Mouse (Mus musculus) heart, postnatal 0 days (tissue): ENCODE measurements at regions not wholly inside any gene's neighbourhood (a gene's known extent, or its start where the extent isn't known, plus 50 kb on each side); places are given as distances from the start of the nearest gene placed in this dataset.

Experiments used
- ATAC-seq: fragments of 200-750 bp; cut with Nextera tagmentation; 2 replicates; pipeline ENCODE4 v1.8.0; 2017; ENCODE audit warnings: low read depth, moderate number of reproducible peaks, moderate library complexity; ENCODE audit not compliant: insufficient read depth
- DNase-seq: peaks from one replicate; pipeline ENCODE4 v3.0.0-alpha.2; 2016; ENCODE audit warnings: low spot score
- H3K27ac ChIP-seq: fragments of 300-500 bp; sonication (generic); 2 replicates; pipeline ENCODE4 v1.5.1; 2014; ENCODE audit warnings: low read depth, mild to moderate bottlenecking
- H3K27me3 ChIP-seq: fragments of 300-500 bp; sonication (generic); 2 replicates; pipeline ENCODE4 v1.6.1; 2014; ENCODE audit warnings: low read length, mixed read lengths; ENCODE audit not compliant: control insufficient read depth, insufficient read depth
- H3K36me3 ChIP-seq: fragments of 300-500 bp; sonication (generic); replicated peaks from 2 replicates; pipeline ENCODE4 v1.6.1; 2014; ENCODE audit warnings: low read length, mixed read lengths; ENCODE audit not compliant: control insufficient read depth, insufficient read depth
- H3K4me1 ChIP-seq: fragments of 300-500 bp; sonication (generic); 2 replicates; pipeline ENCODE4 v1.6.1; 2014; ENCODE audit warnings: antibody characterized with exemption; ENCODE audit not compliant: control insufficient read depth, insufficient read depth
- H3K4me2 ChIP-seq: fragments of 300-500 bp; sonication (generic); 2 replicates; pipeline ENCODE4 v1.6.1; 2014; ENCODE audit warnings: low read depth, mild to moderate bottlenecking, low read length, moderate library complexity
- H3K4me3 ChIP-seq: fragments of 300-500 bp; sonication (generic); 2 replicates; pipeline ENCODE4 v1.5.1; 2014; ENCODE audit warnings: low read depth, low read length
- H3K9ac ChIP-seq: fragments of 300-500 bp; sonication (generic); replicated peaks from 2 replicates; pipeline ENCODE4 v1.6.1; 2014; ENCODE audit warnings: low read depth, low read length, mixed read lengths
- H3K9me3 ChIP-seq: fragments of 300-500 bp; sonication (generic); replicated peaks from 2 replicates; pipeline ENCODE4 v1.6.1; 2016; ENCODE audit warnings: low read length; ENCODE audit not compliant: control insufficient read depth
- CTCF ChIP-seq: IDR thresholded peaks from 2 replicates; pipeline ENCODE4 v1.5.1; 2016; ENCODE audit warnings: antibody characterized with exemption, control low read depth, low read depth
- EP300 ChIP-seq: IDR thresholded peaks from 2 replicates; pipeline ENCODE4 v1.6.1; 2016; ENCODE audit warnings: antibody characterized with exemption, low read depth
- WGBS: fragments of 180-500 bp; shearing (Covaris S2); extraction: QIAGEN DNeasy Blood & Tissue Kit; methylation state at CpG from one replicate; pipeline ENCODE4 v1.1.7; 2014; 5-methylcytosine and 5-hydroxymethylcytosine counted together

- WGBS: 29% methylated on average over 2 of the region's 2 CpGs
- H3K4me3 ChIP-seq: no peak overlapping the region
- DNase-seq (no peak), ATAC-seq (no peak)
- no peak overlapping the region for H3K9ac ChIP-seq
- H3K27ac ChIP-seq: no peak overlapping the region
- TF ChIP-seq CTCF (no peak), EP300 (no peak)
- H3K36me3 ChIP-seq: no peaks in the 10 kb centered on the region
- H3K27me3 ChIP-seq: no peaks in the 10 kb centered on the region
- H3K9me3 ChIP-seq: no peaks in the 10 kb centered on the region
- H3K4me2 ChIP-seq: no peak overlapping the region
- H3K4me1 ChIP-seq: no peaks in the 10 kb centered on the region
Measured at GRCm38 (mm10) chr14:55301996-55302395, 80.2 kb downstream of the Dhrs2 start.

GRCm38 (mm10) chr14:55313615-55314014 lies 91.8 kb downstream of the Dhrs2 start:
- no peak overlapping the region for H3K4me2 ChIP-seq
- WGBS: 18% methylated on average over 6 of the region's 6 CpGs
- no peaks in the 10 kb centered on the region for H3K27me3 ChIP-seq
- H3K4me1 ChIP-seq: peaks cover 9% of the 10 kb centered on the region
- peak overlapping the region; percentile 94 for H3K27ac ChIP-seq
- TF ChIP-seq EP300: peak; percentile 71; the same call in 1 of the 2 replicates
- TF ChIP-seq CTCF: no peak
- no peak overlapping the region for H3K9ac ChIP-seq
- DNase-seq: peak; percentile 87
- 0 out of 2 replicates have a peak, but pooled peaks cover 1% of the 10 kb centered on the region for H3K9me3 ChIP-seq
- no peaks in the 10 kb centered on the region for H3K36me3 ChIP-seq
- no peak overlapping the region for H3K4me3 ChIP-seq
- peak; percentile 96 for ATAC-seq

- no peak for ATAC-seq
- H3K9ac ChIP-seq: no peak overlapping the region
- H3K4me2 ChIP-seq: no peak overlapping the region
- H3K4me1 ChIP-seq: no peaks in the 10 kb centered on the region
- no peak for TF ChIP-seq CTCF
- TF ChIP-seq EP300: no peak
- H3K4me3 ChIP-seq: no peak overlapping the region
- no peaks in the 10 kb centered on the region for H3K36me3 ChIP-seq
- no peaks in the 10 kb centered on the region for H3K9me3 ChIP-seq
- no peaks in the 10 kb centered on the region for H3K27me3 ChIP-seq
- no peak overlapping the region for H3K27ac ChIP-seq
- DNase-seq: no peak
Measured at GRCm38 (mm10) chr14:55323897-55324296, 102.1 kb downstream of the Dhrs2 start.

GRCm38 (mm10) chr14:55324335-55324734 lies 102.5 kb downstream of the Dhrs2 start:
- DNase-seq: no peak
- Histone ChIP-seq H3K36me3 (no peaks in the 10 kb centered on the region), H3K27ac (no peak overlapping the region), H3K27me3 (no peaks in the 10 kb centered on the region), H3K4me3 (no peak overlapping the region), H3K9me3 (no peaks in the 10 kb centered on the region), H3K4me1 (no peaks in the 10 kb centered on the region), H3K4me2 (no peak overlapping the region), H3K9ac (no peak overlapping the region)
- TF ChIP-seq EP300: no peak
- 46% methylated on average over 3 of the region's 3 CpGs for WGBS
- no peak for ATAC-seq

- TF ChIP-seq EP300: no peak
- TF ChIP-seq CTCF: no peak
- no peak overlapping the region for H3K4me2 ChIP-seq
- H3K27ac ChIP-seq: no peak overlapping the region
- no peaks in the 10 kb centered on the region for H3K9me3 ChIP-seq
- H3K27me3 ChIP-seq: no peaks in the 10 kb centered on the region
- no peaks in the 10 kb centered on the region for H3K36me3 ChIP-seq
- no peak for ATAC-seq
- H3K4me3 ChIP-seq: no peak overlapping the region
- no peak overlapping the region for H3K9ac ChIP-seq
- DNase-seq: no peak
- peaks cover 18% of the 10 kb centered on the region for H3K4me1 ChIP-seq
- 47% methylated on average over 3 of the region's 3 CpGs for WGBS
Measured at GRCm38 (mm10) chr14:55333812-55334211, 112.0 kb downstream of the Dhrs2 start.

- 95% methylated on average over 7 of the region's 7 CpGs for WGBS
- no peak overlapping the region for H3K27ac ChIP-seq
- no peaks in the 10 kb centered on the region for H3K36me3 ChIP-seq
- no peaks in the 10 kb centered on the region for H3K9me3 ChIP-seq
- ATAC-seq (no peak), DNase-seq (no peak)
- H3K4me3 ChIP-seq: no peak overlapping the region
- H3K4me2 ChIP-seq: no peak overlapping the region
- peaks cover 23% of the 10 kb centered on the region for H3K4me1 ChIP-seq
- no peak overlapping the region for H3K9ac ChIP-seq
- no peak for TF ChIP-seq CTCF
- TF ChIP-seq EP300: no peak
- no peaks in the 10 kb centered on the region for H3K27me3 ChIP-seq
Measured at GRCm38 (mm10) chr14:55334305-55334704, 112.5 kb downstream of the Dhrs2 start.
